Mouse (Mus musculus): Measurements from ENCODE around the gene Camk1d.

GRCm38 (mm10) chr2:5760479-5761008 is 46.2 kb upstream of the Camk1d start:
- no peak for TF ChIP-seq POLR2A (IDR thresholded peaks at IDR 0.05; ENCODE audit: extremely low read depth, insufficient read depth, low read length)
- no peak for TF ChIP-seq CTCF (IDR thresholded peaks at IDR 0.05; ENCODE audit: low read depth, low read length)
